Mouse (Mus musculus) ES-Bruce4 (cell line): ENCODE results near the gene Ubqln1.

Experiments
- CTCF ChIP-seq: IDR thresholded peaks from one replicate; pipeline ENCODE4 v1.8.1; 2011; ENCODE audit warnings: low read depth, low read length
- EP300 ChIP-seq: IDR thresholded peaks from 2 replicates; pipeline ENCODE4 v1.6.1; 2011; ENCODE audit warnings: low read depth, low read length; ENCODE audit not compliant: insufficient read depth
- POLR2A ChIP-seq: IDR thresholded peaks from one replicate; pipeline ENCODE4 v1.8.1; 2011; ENCODE audit warnings: low read length; ENCODE audit not compliant: insufficient read depth

- TF ChIP-seq CTCF: no peak
- TF ChIP-seq POLR2A: no peak
- no peak for TF ChIP-seq EP300
These were observed 54.7 kb downstream of the Ubqln1 start for GRCm38 (mm10) chr13:58160761-58161160.
